Mouse (Mus musculus): ENCODE data around the gene Slc13a5.

- no peak for TF ChIP-seq MYOG (IDR thresholded peaks at IDR 0.05; ENCODE audit: control insufficient read depth, extremely low read depth, insufficient read length)
- no peak for TF ChIP-seq CTCF (IDR thresholded peaks at IDR 0.05; ENCODE audit: control insufficient read depth, insufficient read depth, insufficient read length)
- no peak for TF ChIP-seq MYOD1 (IDR thresholded peaks at IDR 0.05; ENCODE audit: control insufficient read depth, insufficient read length, low read depth)
- no peak for TF ChIP-seq USF1 (IDR thresholded peaks at IDR 0.05; ENCODE audit: low read depth)
These were observed 35.2 kb upstream of the Slc13a5 start for GRCm38 (mm10) chr11:72302230-72302629.

Data from C2C12 (cell line).